Mouse (Mus musculus) bone marrow macrophage, adult 2 months (primary cell): ENCODE measurements at regions not wholly inside any gene's neighbourhood (a gene's known extent, or its start where the extent isn't known, plus 50 kb on each side); places are given as distances from the start of the nearest gene placed in this dataset.

Experiments used
- CTCF ChIP-seq: IDR thresholded peaks from 2 replicates; pipeline ENCODE4 v1.5.1; 2012; ENCODE audit warnings: low read depth, mild to moderate bottlenecking, low read length, moderate library complexity
- POLR2A ChIP-seq: IDR thresholded peaks from 2 replicates; pipeline ENCODE4 v1.6.1; 2012; ENCODE audit warnings: mild to moderate bottlenecking, low read depth, low read length, borderline replicate concordance

- TF ChIP-seq CTCF (no peak), POLR2A (no peak)
Observed at GRCm38 (mm10) chr8:18217599-18217998, 760.5 kb downstream of the Defb40 start.
